Mouse (Mus musculus) testis, adult 2 months (tissue): ENCODE measurements around the gene Grip1. TPM values are rescaled to one million over a fixed set of nuclear protein-coding genes. Genes with fewer than 3 reads are reported as not detected.

Experiments
- H3K27ac ChIP-seq: fragments of 200-500 bp; 2 replicates; pipeline ENCODE4 v1.5.1; 2012; ENCODE audit warnings: low read depth, low read length; ENCODE audit not compliant: control insufficient read depth, insufficient read depth
- H3K27me3 ChIP-seq: fragments of 200-500 bp; 2 replicates; pipeline ENCODE4 v1.6.1; 2012; ENCODE audit warnings: mild to moderate bottlenecking, low read length, moderate library complexity; ENCODE audit not compliant: control insufficient read depth, insufficient read depth
- H3K36me3 ChIP-seq: fragments of 200-500 bp; 2 replicates; pipeline ENCODE4 v1.6.1; 2012; ENCODE audit warnings: mild to moderate bottlenecking, low read length; ENCODE audit not compliant: control insufficient read depth, insufficient read depth
- H3K4me1 ChIP-seq: fragments of 200-500 bp; 2 replicates; pipeline ENCODE4 v1.6.1; 2012; ENCODE audit warnings: low read length; ENCODE audit not compliant: control insufficient read depth, insufficient read depth
- H3K4me3 ChIP-seq: fragments of 200-500 bp; 2 replicates; pipeline ENCODE4 v1.5.1; 2012; ENCODE audit warnings: low read depth, mild to moderate bottlenecking, low read length, moderate library complexity, mixed read lengths; ENCODE audit not compliant: control insufficient read depth
- CTCF ChIP-seq: fragments of 200-500 bp; IDR thresholded peaks from 2 replicates; pipeline ENCODE4 v1.5.1; 2012; ENCODE audit warnings: low read depth, mild to moderate bottlenecking, inconsistent platforms, low read length, moderate library complexity; ENCODE audit not compliant: control insufficient read depth, insufficient read depth, insufficient replicate concordance
- POLR2A ChIP-seq: fragments of 200-500 bp; IDR thresholded peaks from 2 replicates; pipeline ENCODE4 v1.6.1; 2012; ENCODE audit warnings: low read depth, mild to moderate bottlenecking, inconsistent platforms, low read length, moderate library complexity; ENCODE audit not compliant: control insufficient read depth
- polyA plus RNA-seq: library from polyadenylated mRNA; depleted of rRNA; stranded (reverse); fragments of >200 nt; gene quantifications from 2 replicates; pipeline ENCODE4 v1.2.3, GENCODE M21; 2012

Grip1 gene
- polyA plus RNA-seq, 1 experiment, result 84.3 TPM

GRCm38 (mm10) chr10:120004096-120004495 is 550.5 kb downstream of the Grip1 start:
- peaks cover 2% of the 10 kb centered on the region; the same call in 1 of the 2 replicates for H3K4me1 ChIP-seq
- no peaks in the 10 kb centered on the region for H3K36me3 ChIP-seq
- no peak overlapping the region for H3K4me3 ChIP-seq
- H3K27ac ChIP-seq, result no peak overlapping the region
- H3K27me3 ChIP-seq, result no peaks in the 10 kb centered on the region
- TF ChIP-seq POLR2A (no peak), CTCF (no peak)

GRCm38 (mm10) chr10:120005581-120005980 is 552.0 kb downstream of the Grip1 start:
- no peaks in the 10 kb centered on the region for H3K36me3 ChIP-seq

GRCm38 (mm10) chr10:120012331-120012730 is 558.7 kb downstream of the Grip1 start:
- Histone ChIP-seq H3K27ac (no peak overlapping the region), H3K4me3 (no peak overlapping the region), H3K27me3 (no peaks in the 10 kb centered on the region), H3K36me3 (no peaks in the 10 kb centered on the region), H3K4me1 (no peaks in the 10 kb centered on the region)
- TF ChIP-seq CTCF (no peak), POLR2A (no peak)

More at GRCm38 (mm10) chr10:120005581-120005980, 552.0 kb downstream of the Grip1 start:
- Histone ChIP-seq H3K27me3 (no peaks in the 10 kb centered on the region), H3K4me1 (peaks cover 2% of the 10 kb centered on the region; the same call in 1 of the 2 replicates), H3K27ac (no peak overlapping the region), H3K4me3 (no peak overlapping the region)
- no peak for TF ChIP-seq POLR2A

GRCm38 (mm10) chr10:120015117-120015516 is 561.5 kb downstream of the Grip1 start:
- H3K36me3 ChIP-seq, result no peaks in the 10 kb centered on the region
- no peaks in the 10 kb centered on the region for H3K27me3 ChIP-seq
- TF ChIP-seq CTCF (no peak), POLR2A (no peak)
- H3K4me3 ChIP-seq, result no peak overlapping the region
- H3K4me1 ChIP-seq, result no peaks in the 10 kb centered on the region
- no peak overlapping the region for H3K27ac ChIP-seq

- H3K27me3 ChIP-seq, result no peaks in the 10 kb centered on the region
- H3K27ac ChIP-seq, result no peak overlapping the region
- no peaks in the 10 kb centered on the region for H3K4me1 ChIP-seq
- no peak overlapping the region for H3K4me3 ChIP-seq
- no peak for TF ChIP-seq CTCF
- no peak for TF ChIP-seq POLR2A
- H3K36me3 ChIP-seq, result no peaks in the 10 kb centered on the region
Measured at GRCm38 (mm10) chr10:120026437-120026836, 572.8 kb downstream of the Grip1 start.

- Histone ChIP-seq H3K4me3 (no peak overlapping the region), H3K4me1 (no peaks in the 10 kb centered on the region), H3K36me3 (no peaks in the 10 kb centered on the region), H3K27me3 (no peaks in the 10 kb centered on the region), H3K27ac (no peak overlapping the region)
- TF ChIP-seq CTCF (no peak), POLR2A (no peak)
Measured at GRCm38 (mm10) chr10:120030901-120031300, 577.3 kb downstream of the Grip1 start.

- H3K27me3 ChIP-seq, result no peaks in the 10 kb centered on the region
- TF ChIP-seq POLR2A, result no peak
- TF ChIP-seq CTCF, result no peak
- no peak overlapping the region for H3K4me3 ChIP-seq
Measured at GRCm38 (mm10) chr10:120031316-120031715, 577.7 kb downstream of the Grip1 start.

GRCm38 (mm10) chr10:120033866-120034265 is 580.2 kb downstream of the Grip1 start:
- Histone ChIP-seq H3K27me3 (no peaks in the 10 kb centered on the region), H3K4me1 (no peaks in the 10 kb centered on the region), H3K4me3 (no peak overlapping the region), H3K36me3 (no peaks in the 10 kb centered on the region), H3K27ac (no peak overlapping the region)
- no peak for TF ChIP-seq CTCF
- TF ChIP-seq POLR2A, result no peak

More at GRCm38 (mm10) chr10:120031316-120031715, 577.7 kb downstream of the Grip1 start:
- H3K4me1 ChIP-seq, result no peaks in the 10 kb centered on the region
- no peak overlapping the region for H3K27ac ChIP-seq
- H3K36me3 ChIP-seq, result no peaks in the 10 kb centered on the region

GRCm38 (mm10) chr10:120035211-120035733 is 581.6 kb downstream of the Grip1 start:
- Histone ChIP-seq H3K4me1 (no peaks in the 10 kb centered on the region), H3K36me3 (no peaks in the 10 kb centered on the region), H3K4me3 (no peak overlapping the region), H3K27ac (no peak overlapping the region), H3K27me3 (no peaks in the 10 kb centered on the region)
- TF ChIP-seq CTCF (no peak), POLR2A (no peak)
